Mouse (Mus musculus) layer of hippocampus, adult 9-11 months (tissue): Measurements from ENCODE around the gene Nin.

Source experiments
- DNase-seq: peaks from one replicate; pipeline ENCODE4 v3.0.0; 2022

Nin gene

DNA sequence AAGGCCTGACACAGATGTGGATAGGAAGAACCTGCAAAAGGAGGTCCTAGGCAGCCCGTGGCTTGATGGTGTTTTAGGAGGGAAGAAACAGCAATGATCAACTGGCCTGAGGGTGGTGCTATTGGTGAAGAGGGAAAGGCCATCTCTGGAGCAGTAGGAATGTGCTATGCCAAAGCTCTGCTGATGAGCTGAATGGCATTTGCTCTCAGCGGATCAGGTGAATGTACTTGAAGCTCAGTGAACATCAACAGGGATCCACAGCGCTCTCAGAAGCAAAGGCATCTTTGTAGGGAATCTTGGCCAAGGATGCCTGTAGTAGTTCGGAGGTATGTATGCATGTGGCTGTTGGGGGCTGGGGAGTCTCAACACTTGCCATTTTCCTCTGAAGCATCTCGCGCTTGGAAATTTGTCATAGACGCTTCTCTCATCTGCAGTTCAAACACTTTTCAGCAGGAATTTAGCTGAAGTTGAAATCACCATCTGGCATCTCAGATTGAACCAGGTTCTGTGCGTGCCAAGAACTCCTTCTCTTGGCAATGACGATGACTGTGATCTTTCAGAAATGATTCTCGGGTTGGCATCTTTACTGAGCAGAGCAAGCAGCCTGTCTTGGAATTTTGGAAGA is 5.3 kb upstream of the Nin start:
- DNase-seq, result peak; percentile 87

GRCm38 (mm10) chr12:70117146-70117545 is 3.6 kb upstream of the Nin start:
- no peak for DNase-seq

GRCm38 (mm10) chr12:70112090-70112383 is 1.5 kb downstream of the Nin start:
- DNase-seq, result no peak

DNA sequence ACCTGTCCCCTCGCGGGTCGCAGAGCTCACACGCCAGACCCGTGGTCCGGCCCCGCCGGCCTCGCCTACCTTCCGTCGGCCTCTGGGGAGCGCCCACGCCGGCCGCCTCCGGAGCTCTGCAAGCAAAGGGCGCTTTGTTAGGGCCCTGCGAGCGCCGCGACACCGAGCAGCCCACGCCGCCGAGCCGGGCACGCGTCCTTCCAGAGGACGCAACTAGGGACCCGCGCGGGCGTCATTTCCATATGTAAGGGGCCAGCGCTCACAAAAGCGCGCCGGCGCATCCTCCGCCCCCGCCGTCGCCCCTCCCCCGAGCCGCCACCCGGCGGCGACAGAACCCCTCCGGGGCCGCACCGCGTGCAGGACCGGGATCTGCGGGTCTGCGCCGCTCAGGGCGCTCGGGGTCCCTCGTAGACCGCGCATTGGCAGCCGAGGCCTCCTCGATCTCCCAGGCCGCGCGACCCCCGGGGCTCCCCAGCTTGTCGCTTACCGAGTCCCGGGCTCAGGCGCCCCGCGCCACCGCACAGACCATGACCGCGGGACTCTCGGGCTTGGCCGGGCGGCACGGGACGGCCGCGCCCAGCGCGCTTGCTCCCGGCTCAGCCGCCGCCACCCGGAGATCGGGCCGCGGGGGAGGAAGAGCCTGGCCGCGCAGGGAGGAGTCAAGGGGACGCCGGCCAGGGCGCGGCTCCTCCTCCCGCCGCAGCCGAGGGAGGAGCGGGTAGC is 2.0 kb downstream of the Nin start:
- DNase-seq, result peak; percentile 62

GRCm38 (mm10) chr12:70111117-70111366 is 2.5 kb downstream of the Nin start:
- DNase-seq, result no peak

- DNase-seq, result no peak
Observed at GRCm38 (mm10) chr12:70110375-70111116, 3.0 kb downstream of the Nin start.

DNA sequence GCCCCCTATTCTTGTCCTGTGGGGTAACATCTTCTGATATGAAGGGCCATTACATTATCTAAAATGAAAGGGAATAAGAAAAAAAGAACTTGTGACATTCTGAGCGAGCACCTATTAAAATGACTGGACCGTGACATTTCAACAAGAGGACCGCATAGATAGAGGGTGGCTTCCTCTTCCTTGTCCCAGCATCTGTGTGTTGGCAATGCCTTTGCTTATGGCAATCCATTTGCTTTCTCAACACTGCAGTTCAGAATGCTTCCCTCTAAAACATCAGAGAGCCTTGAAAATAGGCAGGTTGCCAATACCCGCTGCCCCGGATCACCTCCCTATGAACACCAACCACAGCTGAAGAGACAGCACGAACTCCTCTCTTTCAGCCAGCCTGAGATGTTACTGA is 3.6 kb downstream of the Nin start:
- DNase-seq, result no peak

GRCm38 (mm10) chr12:70108104-70108503 is 5.4 kb downstream of the Nin start:
- no peak for DNase-seq

GRCm38 (mm10) chr12:70106508-70106907 is 7.0 kb downstream of the Nin start:
- DNase-seq, result no peak

GRCm38 (mm10) chr12:70105885-70106284 is 7.6 kb downstream of the Nin start:
- no peak for DNase-seq

DNA sequence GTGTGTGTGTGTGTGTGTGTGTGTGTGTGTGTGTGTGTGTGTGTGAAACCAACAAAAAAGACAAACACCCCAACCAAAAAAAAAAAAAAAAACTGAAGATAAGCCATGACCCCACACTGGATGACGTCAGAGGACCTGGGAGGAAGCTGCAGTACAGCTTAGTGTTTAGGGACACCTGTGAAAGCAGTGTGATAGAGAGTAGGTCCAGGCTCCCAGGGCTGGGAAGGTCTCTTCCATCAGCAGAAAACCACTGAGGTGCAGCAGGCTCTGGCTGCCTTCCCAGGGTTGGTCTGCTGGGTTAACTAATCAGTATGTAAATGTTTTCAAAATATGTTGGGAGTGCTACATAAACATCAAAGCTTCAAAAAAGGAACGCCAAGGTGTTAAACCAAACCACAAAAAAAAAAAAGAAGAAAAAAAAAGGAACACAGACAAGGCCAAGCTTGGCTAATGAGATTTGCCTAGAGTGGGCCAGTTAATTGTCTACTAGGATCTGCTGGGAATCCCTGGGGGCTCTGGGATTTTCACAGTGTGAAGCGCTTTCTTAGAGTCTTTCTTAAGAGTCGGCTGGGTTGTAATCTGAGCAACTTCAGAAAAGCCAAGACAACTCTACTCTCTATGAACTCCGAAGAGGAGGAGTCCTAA is 8.6 kb downstream of the Nin start:
- DNase-seq, result no peak

GRCm38 (mm10) chr12:70104199-70104598 is 9.3 kb downstream of the Nin start:
- no peak for DNase-seq

DNA sequence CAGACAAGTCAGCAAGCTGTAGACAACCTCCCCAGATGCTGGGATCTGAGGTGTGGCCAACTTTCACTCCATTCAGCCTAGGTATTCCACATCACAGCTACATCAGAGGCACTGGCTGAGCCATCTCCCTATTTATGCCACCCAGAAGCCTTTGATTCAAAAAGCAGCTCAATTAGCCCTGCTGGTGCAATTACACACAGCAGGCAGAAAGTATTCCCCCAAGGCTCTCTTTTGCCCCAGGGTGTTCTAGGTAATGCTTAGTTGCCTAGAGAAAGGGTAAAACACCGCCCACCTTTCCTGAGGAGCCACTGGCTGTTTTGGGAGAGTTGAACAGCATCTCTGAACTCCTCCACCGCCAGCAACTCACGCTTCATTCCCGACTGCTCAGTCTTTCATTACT is 10.3 kb downstream of the Nin start:
- no peak for DNase-seq

- DNase-seq, result no peak
Observed at GRCm38 (mm10) chr12:70102426-70102825, 11.1 kb downstream of the Nin start.

DNA sequence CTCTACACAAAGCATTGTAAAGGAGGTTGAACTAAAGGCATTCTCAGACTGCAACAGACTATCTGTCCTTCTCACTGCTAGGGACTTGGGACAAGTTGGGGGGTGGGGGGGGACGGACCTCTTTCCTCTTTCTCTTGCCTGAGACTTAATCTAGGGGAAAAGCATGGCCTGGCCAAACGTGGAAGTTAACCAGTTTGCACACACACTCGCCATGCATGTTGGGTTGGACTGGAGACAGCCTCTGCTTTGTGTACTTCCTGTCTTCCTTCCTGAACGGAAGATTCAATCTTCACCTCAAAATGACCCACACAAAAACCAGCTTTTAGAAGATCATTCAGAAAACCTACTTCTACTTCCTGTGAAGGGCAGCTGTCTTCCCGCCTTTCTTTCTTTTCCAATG is 11.7 kb downstream of the Nin start:
- DNase-seq, result no peak

DNA sequence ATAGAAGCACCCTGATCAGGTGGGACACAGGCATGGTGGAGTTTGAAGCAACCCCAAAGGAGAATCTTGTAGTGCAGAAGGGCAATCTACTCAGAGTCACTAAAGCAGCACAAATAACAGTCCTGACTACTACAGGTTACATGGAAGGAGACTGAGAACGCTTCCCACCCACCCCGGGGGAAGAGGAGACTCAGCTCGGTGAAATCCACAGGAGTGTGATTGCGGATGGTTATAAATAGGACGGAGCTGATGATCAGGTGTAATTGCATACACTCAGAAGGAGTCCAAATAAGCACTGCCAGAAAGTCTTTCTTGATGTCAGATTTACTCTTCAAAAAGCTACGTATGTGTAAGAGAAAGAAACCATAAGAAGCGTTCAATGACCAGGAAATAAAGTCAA is 15.6 kb downstream of the Nin start:
- DNase-seq, result no peak

GRCm38 (mm10) chr12:70097316-70097715 is 16.2 kb downstream of the Nin start:
- no peak for DNase-seq

- DNase-seq, result no peak
Observed at GRCm38 (mm10) chr12:70093266-70093893, 20.1 kb downstream of the Nin start.

- no peak for DNase-seq
Observed at GRCm38 (mm10) chr12:70088297-70088696, 25.2 kb downstream of the Nin start.

- DNase-seq, result no peak
Observed at GRCm38 (mm10) chr12:70085351-70085750, 28.2 kb downstream of the Nin start.

GRCm38 (mm10) chr12:70084198-70084597 is 29.3 kb downstream of the Nin start:
- no peak for DNase-seq

DNA sequence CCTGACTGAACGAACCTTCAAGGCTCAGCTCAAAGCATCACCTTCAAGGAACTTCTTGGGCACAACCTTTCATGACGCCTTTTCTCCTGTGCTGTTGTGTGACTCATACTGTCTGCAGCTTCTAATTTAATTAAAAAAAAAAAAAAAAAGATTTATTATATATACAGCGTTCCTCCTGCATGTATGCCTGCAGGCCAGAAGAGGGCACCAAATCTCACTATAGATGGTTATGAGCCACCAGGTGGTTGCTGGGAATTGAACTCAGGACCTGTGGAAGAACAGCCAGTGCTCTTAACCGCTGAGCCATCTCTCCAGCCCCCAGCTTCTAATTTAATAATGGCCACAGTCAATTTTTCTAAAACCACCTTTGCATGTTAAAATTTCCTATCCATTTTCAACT is 29.8 kb downstream of the Nin start:
- DNase-seq, result no peak

DNA sequence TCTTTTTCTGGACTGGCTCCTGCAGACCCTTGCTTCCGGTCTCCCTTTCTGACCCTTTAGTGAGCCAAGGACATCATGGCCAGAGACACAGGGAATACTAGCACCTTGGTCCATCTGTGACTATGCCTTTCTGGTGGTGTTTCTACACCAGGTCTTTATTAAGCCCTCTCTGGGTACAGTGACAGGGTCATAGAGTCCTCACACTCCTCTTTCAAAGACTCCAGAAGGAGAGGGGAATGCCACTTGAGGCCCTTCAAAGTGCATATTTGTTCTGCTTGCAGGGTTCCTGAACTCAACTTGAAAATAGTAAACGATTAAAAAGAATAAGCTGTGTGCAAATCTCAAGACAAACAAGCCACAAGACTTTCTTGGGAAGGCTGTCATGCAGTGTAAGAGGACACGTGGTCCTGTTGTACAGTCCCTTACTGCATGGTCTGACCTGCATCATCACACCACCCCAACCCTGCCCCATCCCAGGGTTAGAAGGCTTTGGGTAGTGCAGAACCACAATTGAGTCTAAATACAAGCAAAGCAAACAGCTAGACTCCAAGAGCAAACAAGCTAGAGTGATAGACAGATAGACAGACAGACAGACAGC is 30.5 kb downstream of the Nin start:
- DNase-seq, result no peak
